In genomic region chr1:168016375-168016890, GRCm38 (mm10) we compare ENCODE assay signal across 25 mouse cellular contexts.
DNase-seq lines count a peak whose midpoint lies in the region.
"Had no signal": no experiment of that assay in that cellular context is flagged by ENCODE, and none has a peak within 500 bp of the region (broad histone marks: within the 10 kb centered on the region; RNA-seq: fewer than 3 reads in every experiment).

No protein-coding gene starts in this region.

- no peak overlapping the region for H3K4me3 ChIP-seq in heart, embryonic 10.5 days
- H3K4me3 ChIP-seq: embryonic facial prominence, embryonic 12.5 days; embryonic facial prominence, embryonic 15.5 days; heart, embryonic 12.5 days; heart, embryonic 15.5 days had no signal

- DNase-seq in heart, adult 18-20 months = peak; percentile 9 to 19
- DNase-seq in heart, embryonic 10.5 days (ENCODE audit: low spot score) = no peak
- peak; percentile 18 for DNase-seq in urinary bladder, postnatal 14 days (ENCODE audit: low spot score)
- no peak for DNase-seq in urinary bladder, adult 2 months (ENCODE audit: low spot score)
- peak; percentile 3 for DNase-seq in NIH3T3 (ENCODE audit: low read depth)
- DNase-seq in left cerebral cortex, adult 18-20 months (ENCODE audit: low spot score in 2 of 2) = no peak
- DNase-seq in ovary, postnatal 36 days (ENCODE audit: low spot score) = no peak
- DNase-seq: adrenal gland, adult 2 months; adrenal gland, postnatal 14 days; cerebellum, adult 11 months; cerebellum, adult 2 months; cerebellum, adult 9-11 months; cerebellum, postnatal 25 days; forebrain, postnatal 0 days; gastrocnemius, postnatal 36 days; heart, postnatal 10 days; heart, postnatal 4 days had no signal

- no peak overlapping the region for H3K27ac ChIP-seq in heart, embryonic 10.5 days
- H3K27ac ChIP-seq: embryonic facial prominence, embryonic 12.5 days; embryonic facial prominence, embryonic 15.5 days; heart, embryonic 15.5 days; hindbrain, embryonic 14.5 days; hindbrain, postnatal 0 days had no signal

- no peaks in the 10 kb centered on the region for H3K4me1 ChIP-seq in heart, embryonic 10.5 days
- H3K4me1 ChIP-seq: embryonic facial prominence, embryonic 12.5 days; embryonic facial prominence, embryonic 15.5 days; heart, embryonic 12.5 days; heart, embryonic 15.5 days had no signal

- H3K36me3 ChIP-seq in heart, embryonic 10.5 days = no peaks in the 10 kb centered on the region
- H3K36me3 ChIP-seq: embryonic facial prominence, embryonic 12.5 days; embryonic facial prominence, embryonic 15.5 days; G1E; heart, embryonic 12.5 days; heart, embryonic 15.5 days had no signal

- no peaks in the 10 kb centered on the region for H3K9me3 ChIP-seq in heart, embryonic 10.5 days
- H3K9me3 ChIP-seq: embryonic facial prominence, embryonic 12.5 days; embryonic facial prominence, embryonic 15.5 days; heart, embryonic 12.5 days; heart, embryonic 15.5 days had no signal

- no peaks in the 10 kb centered on the region for H3K27me3 ChIP-seq in heart, embryonic 10.5 days (ENCODE audit: insufficient read depth, poor library complexity, severe bottlenecking)
- H3K27me3 ChIP-seq: CH12.LX; embryonic facial prominence, embryonic 12.5 days; embryonic facial prominence, embryonic 15.5 days; heart, embryonic 12.5 days; heart, embryonic 15.5 days had no signal

- WGBS in heart, embryonic 10.5 days = 73% methylated on average over 5 of the region's 5 CpGs

Comparison
In these comparisons a context has a peak if more than half of its experiments do, and no peak if none do; other contexts are left out.
1. DNase-seq: peak in heart, adult 18-20 months (2 of 2), urinary bladder, postnatal 14 days (single experiment) and NIH3T3 (single experiment); none in heart, embryonic 10.5 days (single experiment), urinary bladder, adult 2 months (single experiment), left cerebral cortex, adult 18-20 months (0 of 2) and ovary, postnatal 36 days (single experiment).